Mouse (Mus musculus): ENCODE data around the gene Nup54. TPM values are rescaled to one million over a fixed set of nuclear protein-coding genes. Genes with fewer than 3 reads are reported as not detected.
A peak's percentile ranks its signal among the peaks of the same experiment; 100 is the strongest.

Nup54 gene
- total and polyA plus RNA-seq, 2 experiments from 2014 or later: 43.7 to 94.5 TPM

- Histone ChIP-seq H3K36me3 (ENCODE audit: insufficient read depth) (no peaks in the 10 kb centered on the region), H3K9me3 (ENCODE audit: low read length) (no peaks in the 10 kb centered on the region), H3K4me2 (ENCODE audit: low read depth) (no peak overlapping the region), H3K4me3 (ENCODE audit: low read depth, low read length) (no peak overlapping the region), H3K9ac (no peak overlapping the region), H3K27ac (ENCODE audit: low read depth, low read length) (no peak overlapping the region), H3K27me3 (ENCODE audit: insufficient read depth, low read length) (peaks cover 4% of the 10 kb centered on the region; the same call in 1 of the 2 replicates), H3K4me1 (ENCODE audit: insufficient read depth) (no peaks in the 10 kb centered on the region)
- WGBS: 70% methylated on average over 2 of the region's 2 CpGs
- ATAC-seq: no peak
- no peak for DNase-seq
- TF ChIP-seq CTCF (IDR thresholded peaks at IDR 0.05; ENCODE audit: low read depth): no peak
Observed at GRCm38 (mm10) chr5:92389977-92390376, 45.0 kb downstream of the Nup54 start.

- no peak for TF ChIP-seq CTCF (IDR thresholded peaks at IDR 0.05; ENCODE audit: low read depth)
Observed at GRCm38 (mm10) chr5:92387433-92387832, 47.6 kb downstream of the Nup54 start.

GRCm38 (mm10) chr5:92386643-92387042, 48.4 kb downstream of the Nup54 start:
- H3K9ac ChIP-seq: no peak overlapping the region
- no peaks in the 10 kb centered on the region for H3K9me3 ChIP-seq (ENCODE audit: low read length)
- TF ChIP-seq CTCF (IDR thresholded peaks at IDR 0.05; ENCODE audit: low read depth): peak; percentile 35
- H3K4me1 ChIP-seq (ENCODE audit: insufficient read depth): no peaks in the 10 kb centered on the region
- DNase-seq (no peak), ATAC-seq (peak; percentile 16; the same call in 1 of the 2 replicates)
- H3K27ac ChIP-seq (ENCODE audit: low read depth, low read length): no peak overlapping the region
- no peak overlapping the region for H3K4me3 ChIP-seq (ENCODE audit: low read depth, low read length)
- no peak overlapping the region for H3K4me2 ChIP-seq (ENCODE audit: low read depth)
- 41% methylated on average over 6 of the region's 6 CpGs for WGBS
- H3K27me3 ChIP-seq (ENCODE audit: insufficient read depth, low read length): peaks cover 4% of the 10 kb centered on the region; the same call in 1 of the 2 replicates
- H3K36me3 ChIP-seq (ENCODE audit: insufficient read depth): no peaks in the 10 kb centered on the region

More at GRCm38 (mm10) chr5:92387433-92387832, 47.6 kb downstream of the Nup54 start:
- H3K4me3 ChIP-seq (ENCODE audit: low read depth, low read length): no peak overlapping the region
- no peak overlapping the region for H3K27ac ChIP-seq (ENCODE audit: low read depth, low read length)
- no peaks in the 10 kb centered on the region for H3K36me3 ChIP-seq (ENCODE audit: insufficient read depth)
- DNase-seq (no peak), ATAC-seq (no peak)
- H3K9me3 ChIP-seq (ENCODE audit: low read length): no peaks in the 10 kb centered on the region
- no peak overlapping the region for H3K9ac ChIP-seq
- WGBS: 73% methylated on average over 11 of the region's 11 CpGs
- H3K4me2 ChIP-seq (ENCODE audit: low read depth): no peak overlapping the region
- H3K27me3 ChIP-seq (ENCODE audit: insufficient read depth, low read length): peaks cover 4% of the 10 kb centered on the region; the same call in 1 of the 2 replicates
- H3K4me1 ChIP-seq (ENCODE audit: insufficient read depth): no peaks in the 10 kb centered on the region

GRCm38 (mm10) chr5:92386102-92386501, 48.9 kb downstream of the Nup54 start:
- no peak for TF ChIP-seq CTCF (IDR thresholded peaks at IDR 0.05; ENCODE audit: low read depth)

GRCm38 (mm10) chr5:92384855-92385254, 50.2 kb downstream of the Nup54 start:
- Histone ChIP-seq H3K4me2 (ENCODE audit: low read depth) (no peak overlapping the region), H3K9me3 (ENCODE audit: low read length) (no peaks in the 10 kb centered on the region), H3K9ac (no peak overlapping the region), H3K27ac (ENCODE audit: low read depth, low read length) (no peak overlapping the region), H3K27me3 (ENCODE audit: insufficient read depth, low read length) (no peaks in the 10 kb centered on the region), H3K36me3 (ENCODE audit: insufficient read depth) (no peaks in the 10 kb centered on the region), H3K4me3 (ENCODE audit: low read depth, low read length) (no peak overlapping the region), H3K4me1 (ENCODE audit: insufficient read depth) (no peaks in the 10 kb centered on the region)
- no peak for ATAC-seq
- TF ChIP-seq CTCF (IDR thresholded peaks at IDR 0.05; ENCODE audit: low read depth): peak; percentile 62
- WGBS: 42% methylated on average over 7 of the region's 7 CpGs
- peak; percentile 33 for DNase-seq

More at GRCm38 (mm10) chr5:92386102-92386501, 48.9 kb downstream of the Nup54 start:
- Histone ChIP-seq H3K4me3 (ENCODE audit: low read depth, low read length) (no peak overlapping the region), H3K4me2 (ENCODE audit: low read depth) (no peak overlapping the region), H3K27me3 (ENCODE audit: insufficient read depth, low read length) (peaks cover 4% of the 10 kb centered on the region; the same call in 1 of the 2 replicates), H3K27ac (ENCODE audit: low read depth, low read length) (no peak overlapping the region), H3K9ac (no peak overlapping the region), H3K9me3 (ENCODE audit: low read length) (no peaks in the 10 kb centered on the region), H3K36me3 (ENCODE audit: insufficient read depth) (no peaks in the 10 kb centered on the region), H3K4me1 (ENCODE audit: insufficient read depth) (no peaks in the 10 kb centered on the region)
- 77% methylated on average over 5 of the region's 5 CpGs for WGBS
- DNase-seq (no peak), ATAC-seq (no peak)

- H3K4me2 ChIP-seq (ENCODE audit: low read depth): no peak overlapping the region
- H3K27ac ChIP-seq (ENCODE audit: low read depth, low read length): no peak overlapping the region
- ATAC-seq (no peak), DNase-seq (no peak)
- no peak overlapping the region for H3K9ac ChIP-seq
- 67% methylated on average over 7 of the region's 7 CpGs for WGBS
- no peaks in the 10 kb centered on the region for H3K36me3 ChIP-seq (ENCODE audit: insufficient read depth)
- H3K4me1 ChIP-seq (ENCODE audit: insufficient read depth): no peaks in the 10 kb centered on the region
- no peaks in the 10 kb centered on the region for H3K27me3 ChIP-seq (ENCODE audit: insufficient read depth, low read length)
- H3K9me3 ChIP-seq (ENCODE audit: low read length): no peaks in the 10 kb centered on the region
- H3K4me3 ChIP-seq (ENCODE audit: low read depth, low read length): no peak overlapping the region
- TF ChIP-seq CTCF (IDR thresholded peaks at IDR 0.05; ENCODE audit: low read depth): no peak
Observed at GRCm38 (mm10) chr5:92383747-92384146, 51.3 kb downstream of the Nup54 start.

- no peaks in the 10 kb centered on the region for H3K4me1 ChIP-seq (ENCODE audit: insufficient read depth)
- WGBS: 67% methylated on average over 9 of the region's 9 CpGs
- ATAC-seq (no peak), DNase-seq (no peak)
- no peak for TF ChIP-seq CTCF (IDR thresholded peaks at IDR 0.05; ENCODE audit: low read depth)
- H3K36me3 ChIP-seq (ENCODE audit: insufficient read depth): no peaks in the 10 kb centered on the region
- H3K4me2 ChIP-seq (ENCODE audit: low read depth): no peak overlapping the region
- no peak overlapping the region for H3K27ac ChIP-seq (ENCODE audit: low read depth, low read length)
- no peaks in the 10 kb centered on the region for H3K9me3 ChIP-seq (ENCODE audit: low read length)
- no peak overlapping the region for H3K4me3 ChIP-seq (ENCODE audit: low read depth, low read length)
- no peak overlapping the region for H3K9ac ChIP-seq
- H3K27me3 ChIP-seq (ENCODE audit: insufficient read depth, low read length): no peaks in the 10 kb centered on the region
Observed at GRCm38 (mm10) chr5:92382349-92382679, 52.7 kb downstream of the Nup54 start.

Data from forebrain, postnatal 0 days (tissue).